Mouse (Mus musculus) CH12.LX (cell line): Measurements from ENCODE around the gene Asb15. TPM values are rescaled to one million over a fixed set of nuclear protein-coding genes. Genes with fewer than 3 reads are reported as not detected.

Source experiments
- DNase-seq: peaks from one replicate; pipeline ENCODE4 v3.0.0-alpha.2; 2013; ENCODE audit errors: extremely low read depth
- H3K27ac ChIP-seq: 2 replicates; pipeline ENCODE4 v1.5.1; 2012; ENCODE audit warnings: low read depth, mild to moderate bottlenecking, control low read depth, moderate library complexity; ENCODE audit not compliant: insufficient read depth
- H3K27me3 ChIP-seq: replicated peaks from 2 replicates; pipeline ENCODE3; 2012; ENCODE audit warnings: inconsistent platforms
- H3K36me3 ChIP-seq, 2 experiments: replicated peaks in 1 of 2; 2 replicates each; pipeline versions ENCODE3 to v1.6.1; 2012; ENCODE audit warnings: inconsistent platforms in 1 of 2, low read length in 1 of 2, mild to moderate bottlenecking in 1 of 2, mixed read lengths in 1 of 2, moderate library complexity in 1 of 2; ENCODE audit not compliant: control insufficient read depth in 1 of 2, insufficient read depth in 1 of 2
- H3K4me1 ChIP-seq, 2 experiments: 2 replicates each; pipeline ENCODE4 v1.6.1; 2012; ENCODE audit warnings: inconsistent platforms in 1 of 2, moderate library complexity in 1 of 2; ENCODE audit not compliant: insufficient read depth in 2 of 2, control insufficient read depth in 1 of 2
- H3K4me2 ChIP-seq: 2 replicates; pipeline ENCODE4 v1.6.1; 2012; ENCODE audit warnings: low read depth, mild to moderate bottlenecking, control low read depth; ENCODE audit not compliant: poor library complexity, insufficient read depth, severe bottlenecking
- H3K4me3 ChIP-seq, 3 experiments: fragments of 150-350 bp in 1 of 3; sonication (generic) in 1 of 3; replicated peaks in 1 of 3; 2 replicates each; pipeline versions ENCODE3 to v1.5.1; 2011 to 2012; ENCODE audit warnings: low read depth in 2 of 3, low read length in 2 of 3, mild to moderate bottlenecking in 2 of 3, moderate library complexity in 2 of 3, control low read depth in 1 of 3, improper control_type of control experiment in 1 of 3, inconsistent platforms in 1 of 3, mixed read lengths in 1 of 3; ENCODE audit not compliant: poor library complexity in 1 of 3
- H3K79me2 ChIP-seq: replicated peaks from 2 replicates; pipeline ENCODE4 v1.6.1; 2012; ENCODE audit warnings: mild to moderate bottlenecking, moderate library complexity; ENCODE audit not compliant: control insufficient read depth, poor library complexity, insufficient read depth, severe bottlenecking; ENCODE audit errors: extremely low read depth
- H3K9ac ChIP-seq: 2 replicates; pipeline ENCODE4 v1.6.1; 2012; ENCODE audit warnings: low read depth, mild to moderate bottlenecking, control low read depth, moderate library complexity; ENCODE audit not compliant: insufficient read depth
- H3K9me3 ChIP-seq: replicated peaks from 2 replicates; pipeline ENCODE3; 2012; ENCODE audit warnings: low read length, inconsistent platforms, mixed read lengths
- BHLHE40 ChIP-seq: IDR thresholded peaks from 2 replicates; pipeline ENCODE4 v1.6.1; 2011; ENCODE audit warnings: mild to moderate bottlenecking, low read depth, low read length, improper control_type of control experiment
- CHD1 ChIP-seq: IDR thresholded peaks from 2 replicates; pipeline ENCODE4 v1.6.1; 2012; ENCODE audit warnings: low read depth, low read length, improper control_type of control experiment, inconsistent platforms
- CHD2 ChIP-seq: IDR thresholded peaks from 2 replicates; pipeline ENCODE4 v1.6.1; 2011; ENCODE audit warnings: low read length, improper control_type of control experiment
- CTCF ChIP-seq, 2 experiments: IDR thresholded peaks in 1 of 2; conservative IDR thresholded peaks in 1 of 2; 2 replicates each; pipeline ENCODE4 v1.5.1; 2011 to 2012; ENCODE audit warnings: low read depth in 2 of 2, low read length in 2 of 2, improper control_type of control experiment in 1 of 2, inconsistent platforms in 1 of 2, mild to moderate bottlenecking in 1 of 2, moderate library complexity in 1 of 2
- ETS1 ChIP-seq: conservative IDR thresholded peaks from 2 replicates; pipeline ENCODE4 v1.6.1; 2012; ENCODE audit warnings: low read depth, mild to moderate bottlenecking, inconsistent platforms, low read length, improper control_type of control experiment, moderate library complexity
- HCFC1 ChIP-seq: IDR thresholded peaks from 2 replicates; pipeline ENCODE4 v1.6.1; 2012; ENCODE audit warnings: low read depth, mild to moderate bottlenecking, inconsistent platforms, low read length, improper control_type of control experiment
- IRF4 ChIP-seq: IDR thresholded peaks from 2 replicates; pipeline ENCODE4 v1.6.1; 2014; ENCODE audit warnings: low read depth, mild to moderate bottlenecking, inconsistent platforms, low read length, improper control_type of control experiment
- JUN ChIP-seq: IDR thresholded peaks from 2 replicates; pipeline ENCODE4 v1.6.1; 2011; ENCODE audit warnings: low read depth, mild to moderate bottlenecking, low read length, improper control_type of control experiment, moderate library complexity; ENCODE audit not compliant: insufficient read depth
- JUND ChIP-seq: conservative IDR thresholded peaks from 2 replicates; pipeline ENCODE4 v1.6.1; 2011; ENCODE audit warnings: low read depth, low read length, improper control_type of control experiment
- MAFK ChIP-seq: IDR thresholded peaks from 2 replicates; pipeline ENCODE4 v1.6.1; 2011; ENCODE audit warnings: low read length, improper control_type of control experiment; ENCODE audit not compliant: insufficient replicate concordance
- MAX ChIP-seq: IDR thresholded peaks from 2 replicates; pipeline ENCODE4 v1.6.1; 2011; ENCODE audit warnings: low read length, improper control_type of control experiment
- MAZ ChIP-seq: IDR thresholded peaks from 2 replicates; pipeline ENCODE4 v1.6.1; 2012; ENCODE audit warnings: low read depth, mild to moderate bottlenecking, inconsistent platforms, low read length, improper control_type of control experiment, moderate library complexity
- MXI1 ChIP-seq: IDR thresholded peaks from 2 replicates; pipeline ENCODE4 v1.6.1; 2011; ENCODE audit warnings: mild to moderate bottlenecking, low read depth, low read length, improper control_type of control experiment
- NRF1 ChIP-seq: IDR thresholded peaks from 2 replicates; pipeline ENCODE4 v1.6.1; 2014; ENCODE audit warnings: low read depth, mild to moderate bottlenecking, inconsistent platforms, low read length, improper control_type of control experiment, moderate library complexity
- RAD21 ChIP-seq: IDR thresholded peaks from 2 replicates; pipeline ENCODE4 v1.6.1; 2011; ENCODE audit warnings: low read depth, mild to moderate bottlenecking, low read length, improper control_type of control experiment, moderate library complexity
- RCOR1 ChIP-seq: conservative IDR thresholded peaks from 2 replicates; pipeline ENCODE4 v1.6.1; 2012; ENCODE audit warnings: low read depth, mild to moderate bottlenecking, inconsistent platforms, low read length, improper control_type of control experiment
- USF2 ChIP-seq: conservative IDR thresholded peaks from 2 replicates; pipeline ENCODE4 v1.6.1; 2011; ENCODE audit warnings: low read depth, low read length, improper control_type of control experiment
- ZC3H11A ChIP-seq: IDR thresholded peaks from 2 replicates; pipeline ENCODE4 v1.6.1; 2012; ENCODE audit warnings: low read depth, mild to moderate bottlenecking, inconsistent platforms, low read length, improper control_type of control experiment
- ZKSCAN1 ChIP-seq: IDR thresholded peaks from 2 replicates; pipeline ENCODE4 v1.6.1; 2012; ENCODE audit warnings: low read depth, inconsistent platforms, low read length, improper control_type of control experiment, borderline replicate concordance
- ZMIZ1 ChIP-seq: IDR thresholded peaks from 2 replicates; pipeline ENCODE4 v1.6.1; 2012; ENCODE audit warnings: low read depth, mild to moderate bottlenecking, inconsistent platforms, low read length, improper control_type of control experiment
- dilution Hi-C: fragments of 300-500 bp; cut with MboI; formaldehyde crosslinking; loops from 2 replicates; pipeline ENCODE4 v1.14.3; 2020; ENCODE audit warnings: low sequenced_read_pairs; ENCODE audit not compliant: extremely low pct_unique_long_range_greater_than_20kb, extremely low pct_ligation_motif_present
- in situ Hi-C: fragments of 300-500 bp; cut with MboI; formaldehyde crosslinking; loops from 3 replicates; pipeline ENCODE4 v1.14.3; 2019; ENCODE audit warnings: low sequenced_read_pairs, low pct_ligation_motif_present, low pct_unique_long_range_greater_than_20kb, mixed read lengths
- polyA plus RNA-seq: library from polyadenylated mRNA; unstranded; fragments of >175 nt; gene quantifications from 2 replicates; pipeline ENCODE4 v1.2.1, GENCODE M21; 2012; ENCODE audit warnings: low read depth; ENCODE audit not compliant: insufficient read length
- total RNA-seq, 2 experiments: library from RNA; depleted of rRNA; stranded (reverse); fragments of 300-350 nt in 1 of 2; fragments of >200 nt in 1 of 2; gene quantifications; 2 replicates each; pipeline ENCODE4 v1.2.3; 2012 to 2014

The Asb15 gene
- total and polyA plus RNA-seq, 3 experiments: 0.10 TPM; not detected in 2

- in situ Hi-C loops: no loop called here
- peaks cover 0 to 8% of the 10 kb centered on the region in 2 experiments; a peak in 1 of 4 replicates for H3K4me1 ChIP-seq
- DNase-seq: no peak
- H3K27me3 ChIP-seq: no peaks in the 10 kb centered on the region
- H3K4me3 ChIP-seq: no peak overlapping the region
- H3K4me2 ChIP-seq: no peak overlapping the region
- no peak for TF ChIP-seq MAZ
- no peak for TF ChIP-seq JUN
- no peak for TF ChIP-seq CTCF (conservative IDR thresholded peaks at IDR 0.05 in 1 of 2, IDR thresholded peaks at IDR 0.05 in 1 of 2; ENCODE audit: low read depth in 2 of 2, low read length in 2 of 2)
- TF ChIP-seq HCFC1: no peak
- no peak for TF ChIP-seq ZC3H11A
- no peak for TF ChIP-seq ETS1
- TF ChIP-seq NRF1: no peak
- TF ChIP-seq BHLHE40: no peak
- TF ChIP-seq RAD21: no peak
- TF ChIP-seq USF2: no peak
- no peak for TF ChIP-seq RCOR1
- TF ChIP-seq CHD1: no peak
- TF ChIP-seq MAFK: no peak
- TF ChIP-seq MAX: no peak
- no peak for TF ChIP-seq ZMIZ1
- no peaks in the 10 kb centered on the region for H3K79me2 ChIP-seq
- dilution Hi-C loops: no loop called here
- H3K27ac ChIP-seq: no peak overlapping the region
- H3K9me3 ChIP-seq: no peaks in the 10 kb centered on the region
- no peak overlapping the region for H3K9ac ChIP-seq
- no peaks in the 10 kb centered on the region for H3K36me3 ChIP-seq
Observed at GRCm38 (mm10) chr6:24590282-24590681, 62.3 kb downstream of the Asb15 start.

- H3K9ac ChIP-seq: no peak overlapping the region
- TF ChIP-seq CHD2: no peak
- TF ChIP-seq JUND: no peak
- TF ChIP-seq MXI1: no peak
- TF ChIP-seq ZKSCAN1: no peak
- no peak for TF ChIP-seq IRF4
- TF ChIP-seq, all 38 proteins: peak for 0
- Histone ChIP-seq H3K79me2 (no peaks in the 10 kb centered on the region), H3K9me3 (no peaks in the 10 kb centered on the region), H3K36me3 (no peaks in the 10 kb centered on the region), H3K27me3 (no peaks in the 10 kb centered on the region), H3K27ac (no peak overlapping the region), H3K4me1 (peaks cover 0 to 7% of the 10 kb centered on the region in 2 experiments; a peak in 1 of 4 replicates), H3K4me3 (no peak overlapping the region), H3K4me2 (no peak overlapping the region)
- DNase-seq: no peak
- in situ Hi-C loops: no loop called here
- dilution Hi-C loops: no loop called here
Observed at GRCm38 (mm10) chr6:24591525-24592218, 63.7 kb downstream of the Asb15 start.
